Mouse (Mus musculus) left cerebral cortex, adult 9 months (tissue): Measurements from ENCODE around the gene Majin.

Experiments
- DNase-seq, 2 experiments: peaks; one replicate each; pipeline ENCODE4 v3.0.0; 2022; ENCODE audit warnings: low spot score in 2 of 2

Gene Majin

GRCm38 (mm10) chr19:6262839-6263433 is 78.7 kb downstream of the Majin start:
- DNase-seq: no peak

GRCm38 (mm10) chr19:6264200-6264599 is 80.0 kb downstream of the Majin start:
- peak in 1 of 2 experiments; percentile 39 for DNase-seq

DNA sequence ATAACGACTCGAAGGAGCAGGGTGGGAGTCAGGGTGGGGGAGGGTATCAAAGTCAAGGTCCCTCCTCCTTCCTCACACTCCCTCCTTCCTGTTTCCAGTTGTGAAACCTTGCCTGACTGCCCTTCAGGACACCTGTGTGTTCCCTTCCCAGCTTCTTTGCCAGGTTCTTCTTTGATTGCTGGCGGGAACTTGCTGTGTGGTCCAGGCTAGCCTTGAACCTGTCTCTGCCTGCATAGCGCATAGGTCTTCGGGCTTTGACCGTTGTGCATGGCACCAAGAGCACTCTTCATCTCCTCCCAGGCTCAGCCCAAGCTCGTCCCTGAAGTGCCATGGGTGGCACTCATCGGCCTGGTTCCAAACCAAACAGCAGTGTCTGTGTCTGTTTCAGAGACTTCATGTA is 80.8 kb downstream of the Majin start:
- DNase-seq: no peak

- no peak for DNase-seq
These were observed 81.6 kb downstream of the Majin start for GRCm38 (mm10) chr19:6265727-6266182.

- DNase-seq: no peak
These were observed 83.3 kb downstream of the Majin start for GRCm38 (mm10) chr19:6267306-6268169.

DNA sequence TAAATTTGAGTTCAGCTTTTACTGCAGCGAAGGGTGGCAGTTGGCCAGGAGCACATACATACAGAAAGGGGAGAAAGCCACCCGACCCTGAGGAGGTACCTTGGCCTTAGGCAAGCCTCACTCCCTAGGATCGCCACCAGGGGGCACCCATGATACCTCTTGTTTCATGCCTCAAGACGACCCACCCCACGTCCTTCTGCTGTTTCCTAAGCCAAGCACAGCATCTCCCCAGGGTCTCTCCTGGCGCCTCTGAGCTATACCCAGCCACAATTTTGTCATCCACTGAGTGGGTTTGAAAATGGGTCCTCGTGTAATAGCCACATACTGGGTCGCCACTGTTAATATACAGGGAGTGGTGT is 84.0 kb downstream of the Majin start:
- peak in 1 of 2 experiments; percentile 88 for DNase-seq

- no peak for DNase-seq
These were observed 84.5 kb downstream of the Majin start for GRCm38 (mm10) chr19:6268670-6269132.

DNA sequence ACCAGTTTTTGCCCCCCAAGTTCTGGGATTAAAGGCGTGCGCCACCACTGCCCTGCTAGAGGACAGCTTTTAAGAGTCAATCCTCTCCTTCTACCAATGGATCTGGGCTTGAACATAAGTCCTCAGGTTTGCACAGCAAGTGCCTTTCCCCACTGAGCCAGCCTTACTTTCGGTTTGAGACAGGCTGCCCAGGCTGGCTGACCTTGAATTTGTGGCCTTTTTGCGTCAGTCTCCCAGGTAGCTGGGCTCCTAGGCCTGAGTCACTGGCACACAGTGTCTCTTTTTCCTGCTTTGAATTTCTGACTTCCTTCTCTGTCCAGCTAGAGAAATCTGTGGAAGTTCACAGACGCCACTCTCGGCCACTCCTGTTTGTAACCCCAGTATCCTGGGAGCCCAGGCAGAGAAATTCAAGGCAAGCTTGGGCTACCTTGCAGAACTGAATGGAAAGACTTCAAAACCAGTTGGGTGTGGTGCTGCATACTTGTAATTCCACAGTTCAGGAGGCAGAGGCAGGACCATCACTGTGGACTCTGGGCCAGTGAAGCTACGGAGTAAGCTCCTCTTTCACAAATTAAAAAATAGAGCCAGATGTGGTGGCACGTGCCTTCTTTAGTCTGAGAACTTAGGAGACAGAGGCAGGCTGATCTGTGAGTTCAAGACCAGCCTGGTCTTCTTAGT is 85.7 kb downstream of the Majin start:
- no peak for DNase-seq

DNA sequence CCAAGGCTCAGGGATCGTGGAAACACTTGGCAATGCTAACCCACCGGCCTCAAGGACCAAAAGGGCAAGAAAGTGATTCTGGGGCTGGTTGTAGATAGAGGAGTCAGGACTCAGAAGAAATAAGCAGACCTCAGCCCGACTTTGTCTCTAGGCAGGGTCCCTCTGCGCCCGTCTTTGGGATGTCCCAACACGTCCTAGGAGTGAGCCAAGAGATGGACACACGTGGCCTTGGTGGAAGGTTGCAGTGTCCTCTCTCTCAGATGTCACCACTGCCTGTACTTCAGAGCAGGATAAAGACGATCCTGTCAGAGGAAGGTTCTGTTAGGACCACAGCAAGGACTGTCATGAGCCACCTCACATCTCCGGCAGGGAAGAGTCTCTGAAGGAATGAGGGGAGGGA is 86.5 kb downstream of the Majin start:
- DNase-seq: no peak

- no peak for DNase-seq
These were observed 87.0 kb downstream of the Majin start for GRCm38 (mm10) chr19:6271206-6271605.

GRCm38 (mm10) chr19:6272053-6272452 is 87.9 kb downstream of the Majin start:
- no peak for DNase-seq

- DNase-seq: peak in 1 of 2 experiments; percentile 41
These were observed 88.5 kb downstream of the Majin start for GRCm38 (mm10) chr19:6272738-6273137.

- no peak for DNase-seq
These were observed 89.4 kb downstream of the Majin start for GRCm38 (mm10) chr19:6273592-6273991.
